Mouse (Mus musculus): ENCODE data around the gene Tns2. TPM values are rescaled to one million over a fixed set of nuclear protein-coding genes. Genes with fewer than 3 reads are reported as not detected.

The Tns2 gene
- polyA plus RNA-seq, 1 experiment from 2014 or later: 11.9 TPM

DNA sequence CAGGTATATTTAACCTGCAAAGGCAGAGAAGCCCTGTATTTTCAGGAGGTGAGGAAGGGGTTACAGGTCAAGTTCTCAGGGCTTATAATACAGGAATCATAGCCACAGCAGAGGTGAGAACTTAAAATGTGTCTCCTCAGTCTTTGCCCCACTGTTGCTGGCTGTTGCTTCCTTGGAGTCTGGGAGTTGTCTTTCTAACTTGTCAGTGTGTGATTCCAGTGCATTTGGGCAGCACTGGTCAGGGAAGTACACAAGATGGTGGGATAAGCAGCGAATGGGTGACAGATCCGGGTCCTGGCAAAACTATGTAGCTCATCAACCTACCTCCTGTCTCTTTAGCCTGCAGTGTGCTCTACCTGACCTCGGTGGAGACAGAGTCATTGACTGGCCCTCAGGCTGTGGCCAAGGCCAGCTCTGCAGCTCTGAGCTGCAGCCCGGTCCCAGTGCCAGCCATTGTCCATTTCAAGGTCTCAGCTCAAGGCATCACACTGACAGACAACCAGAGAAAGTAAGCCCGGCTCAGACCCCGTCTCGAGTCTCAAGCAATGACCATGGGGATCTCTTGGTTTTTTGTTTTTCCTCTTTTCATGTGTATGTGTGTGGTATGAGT, 14.5 kb downstream of the Tns2 start:
- H3K4me1 ChIP-seq (replicated peaks; ENCODE audit: control insufficient read depth, insufficient read depth): no peaks in the 10 kb centered on the region
- H3K27me3 ChIP-seq (ENCODE audit: control insufficient read depth, insufficient read depth, low read length): no peaks in the 10 kb centered on the region
- H3K36me3 ChIP-seq (ENCODE audit: control insufficient read depth, insufficient read depth, low read length): peaks cover 40% of the 10 kb centered on the region
- WGBS: 80% methylated on average over 7 of the region's 7 CpGs
- DNase-seq (ENCODE audit: low spot score) (no peak), ATAC-seq (ENCODE audit: low FRiP score, low TSS enrichment) (no peak)
- no peak overlapping the region for H3K4me2 ChIP-seq (replicated peaks; ENCODE audit: low read depth)
- H3K9me3 ChIP-seq (ENCODE audit: control insufficient read depth, low read length): no peaks in the 10 kb centered on the region
- no peak for TF ChIP-seq EP300 (optimal IDR thresholded peaks at IDR 0.05)
- no peak for TF ChIP-seq CTCF (IDR thresholded peaks at IDR 0.05; ENCODE audit: low read depth)
- no peak overlapping the region for H3K4me3 ChIP-seq (ENCODE audit: low read depth, low read length)
- no peak overlapping the region for H3K9ac ChIP-seq (ENCODE audit: low read length)
- H3K27ac ChIP-seq (replicated peaks): no peak overlapping the region

DNA sequence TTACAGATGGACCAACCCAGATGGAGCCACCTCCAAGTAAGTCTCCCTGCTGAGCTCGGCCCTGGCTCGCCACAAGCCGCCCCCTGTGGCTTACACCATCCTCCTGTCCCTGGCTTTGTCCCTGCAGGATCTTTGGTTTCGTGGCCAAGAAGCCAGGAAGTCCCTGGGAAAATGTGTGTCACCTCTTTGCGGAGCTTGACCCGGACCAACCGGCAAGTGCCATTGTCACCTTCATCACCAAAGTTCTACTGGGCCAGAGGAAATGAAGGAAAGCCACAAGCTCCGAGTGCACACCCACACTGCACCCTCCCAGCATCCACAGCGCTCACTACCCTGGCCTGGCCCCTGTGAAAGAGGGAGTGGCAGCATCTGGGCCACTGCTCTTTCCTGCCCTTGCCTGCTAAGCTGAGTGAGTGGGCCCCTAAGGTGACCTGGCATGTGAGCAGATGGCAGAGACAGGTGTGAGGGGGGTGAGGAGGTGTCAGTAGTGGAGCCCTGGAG, 15.6 kb downstream of the Tns2 start:
- H3K9me3 ChIP-seq (ENCODE audit: control insufficient read depth, low read length): no peaks in the 10 kb centered on the region
- no peaks in the 10 kb centered on the region for H3K27me3 ChIP-seq (ENCODE audit: control insufficient read depth, insufficient read depth, low read length)
- H3K4me2 ChIP-seq (replicated peaks; ENCODE audit: low read depth): no peak overlapping the region
- H3K4me1 ChIP-seq (replicated peaks; ENCODE audit: control insufficient read depth, insufficient read depth): no peaks in the 10 kb centered on the region
- 68% methylated on average over 9 of the region's 9 CpGs for WGBS
- ATAC-seq (ENCODE audit: low FRiP score, low TSS enrichment): no peak
- no peak overlapping the region for H3K9ac ChIP-seq (ENCODE audit: low read length)
- no peak for DNase-seq (ENCODE audit: low spot score)
- no peak for TF ChIP-seq EP300 (optimal IDR thresholded peaks at IDR 0.05)
- no peak for TF ChIP-seq CTCF (IDR thresholded peaks at IDR 0.05; ENCODE audit: low read depth)
- no peak overlapping the region for H3K4me3 ChIP-seq (ENCODE audit: low read depth, low read length)
- peaks cover 33% of the 10 kb centered on the region for H3K36me3 ChIP-seq (ENCODE audit: control insufficient read depth, insufficient read depth, low read length)
- no peak overlapping the region for H3K27ac ChIP-seq (replicated peaks)

DNA sequence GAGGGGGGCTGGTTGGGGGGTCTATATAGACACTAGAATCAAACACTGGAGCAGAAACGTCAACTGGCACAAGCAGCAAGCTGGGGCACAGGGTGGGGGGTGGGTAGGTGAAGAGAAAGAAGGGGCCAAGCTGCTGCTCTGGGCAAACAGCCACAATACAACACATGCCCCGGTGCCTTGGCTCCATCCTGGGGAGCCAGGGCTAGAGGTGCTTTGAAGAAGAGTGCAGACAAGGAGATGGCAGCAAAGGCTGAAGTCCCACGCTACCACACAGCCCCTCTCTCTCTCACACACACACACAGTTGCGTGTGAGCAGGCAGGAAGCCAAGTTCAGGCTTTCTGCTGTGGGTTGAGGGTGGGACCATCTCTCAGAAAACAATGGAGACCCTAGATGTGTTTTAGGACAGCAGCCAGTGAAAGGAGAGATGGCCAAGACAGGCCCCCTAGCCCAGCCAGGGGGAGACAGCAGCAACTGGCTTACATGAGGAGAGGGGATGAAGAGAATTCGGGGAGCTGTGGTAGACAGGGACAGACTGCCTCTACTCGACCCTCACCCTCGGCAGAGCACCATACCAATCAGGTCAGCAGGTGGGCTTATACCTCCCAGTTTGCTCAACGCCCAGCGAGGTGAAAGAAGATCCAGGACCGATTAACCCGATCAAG, 16.7 kb downstream of the Tns2 start:
- DNase-seq (ENCODE audit: low spot score) (no peak), ATAC-seq (ENCODE audit: low FRiP score, low TSS enrichment) (no peak)
- no peaks in the 10 kb centered on the region for H3K27me3 ChIP-seq (ENCODE audit: control insufficient read depth, insufficient read depth, low read length)
- H3K36me3 ChIP-seq (ENCODE audit: control insufficient read depth, insufficient read depth, low read length): peaks cover 25% of the 10 kb centered on the region
- no peak for TF ChIP-seq CTCF (IDR thresholded peaks at IDR 0.05; ENCODE audit: low read depth)
- TF ChIP-seq EP300 (optimal IDR thresholded peaks at IDR 0.05): no peak
- no peak overlapping the region for H3K9ac ChIP-seq (ENCODE audit: low read length)
- 60% methylated on average over 11 of the region's 11 CpGs for WGBS
- no peak overlapping the region; the same call in 1 of the 2 replicates for H3K27ac ChIP-seq (replicated peaks)
- H3K9me3 ChIP-seq (ENCODE audit: control insufficient read depth, low read length): no peaks in the 10 kb centered on the region
- H3K4me2 ChIP-seq (replicated peaks; ENCODE audit: low read depth): no peak overlapping the region
- no peaks in the 10 kb centered on the region for H3K4me1 ChIP-seq (replicated peaks; ENCODE audit: control insufficient read depth, insufficient read depth)
- H3K4me3 ChIP-seq (ENCODE audit: low read depth, low read length): no peak overlapping the region

DNA sequence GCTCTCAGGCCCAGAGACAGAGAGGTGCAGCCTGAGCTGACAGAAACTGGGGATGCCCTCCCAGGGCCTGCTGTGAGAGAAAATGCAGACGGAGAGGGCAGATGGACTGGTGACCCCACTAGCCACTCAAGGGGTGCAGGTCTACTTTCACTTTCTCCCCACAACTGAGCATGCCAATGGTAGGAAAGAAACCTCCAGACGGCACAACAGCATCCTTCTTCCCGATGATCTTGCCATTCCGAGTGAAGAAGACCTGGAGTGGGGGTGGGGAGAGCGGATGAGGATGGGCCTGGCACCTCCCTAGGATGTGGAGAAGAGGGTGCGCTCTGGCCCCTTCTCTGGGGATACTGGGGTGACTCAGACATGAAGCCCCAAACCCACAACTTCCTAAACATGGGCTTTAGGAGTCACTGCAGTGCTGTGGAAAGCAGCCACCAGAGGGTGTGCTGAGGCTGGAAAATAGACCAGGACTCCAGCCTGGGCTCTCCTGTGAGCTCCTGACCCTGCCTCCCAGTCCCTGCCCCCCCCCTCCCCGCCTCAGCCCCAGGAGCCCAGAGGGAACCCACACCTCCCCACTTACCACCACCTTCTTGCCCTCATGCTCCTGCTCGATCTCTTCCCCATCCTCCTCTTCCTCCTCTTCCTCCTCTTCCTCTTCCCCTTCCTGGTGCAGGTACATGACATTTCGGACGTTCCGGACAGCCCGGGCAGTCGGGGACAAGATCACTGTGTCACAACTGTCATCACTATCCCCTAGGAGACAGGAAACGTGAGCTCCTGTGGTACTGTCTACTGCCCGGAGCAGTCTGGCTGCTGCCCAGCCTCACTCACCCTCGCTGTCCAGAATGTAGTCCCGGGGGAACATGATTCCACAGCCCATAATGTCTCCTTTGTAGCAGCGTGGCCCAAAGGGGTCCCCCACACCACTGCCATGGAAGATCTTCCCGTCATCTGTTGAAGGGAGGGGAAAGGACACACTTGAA, 17.5 kb downstream of the Tns2 start:
- no peak overlapping the region for H3K9ac ChIP-seq (ENCODE audit: low read length)
- H3K4me1 ChIP-seq (replicated peaks; ENCODE audit: control insufficient read depth, insufficient read depth): no peaks in the 10 kb centered on the region
- H3K27ac ChIP-seq (replicated peaks): no peak overlapping the region; the same call in 1 of the 2 replicates
- ATAC-seq (ENCODE audit: low FRiP score, low TSS enrichment) (peak; percentile 30), DNase-seq (ENCODE audit: low spot score) (no peak)
- H3K27me3 ChIP-seq (ENCODE audit: control insufficient read depth, insufficient read depth, low read length): no peaks in the 10 kb centered on the region
- peak; percentile 73 for TF ChIP-seq CTCF (IDR thresholded peaks at IDR 0.05; ENCODE audit: low read depth)
- TF ChIP-seq EP300 (optimal IDR thresholded peaks at IDR 0.05): no peak
- 75% methylated on average over 19 of the region's 19 CpGs for WGBS
- H3K4me2 ChIP-seq (replicated peaks; ENCODE audit: low read depth): no peak overlapping the region
- H3K9me3 ChIP-seq (ENCODE audit: control insufficient read depth, low read length): no peaks in the 10 kb centered on the region
- H3K36me3 ChIP-seq (ENCODE audit: control insufficient read depth, insufficient read depth, low read length): peaks cover 21% of the 10 kb centered on the region
- H3K4me3 ChIP-seq (ENCODE audit: low read depth, low read length): no peak overlapping the region

DNA sequence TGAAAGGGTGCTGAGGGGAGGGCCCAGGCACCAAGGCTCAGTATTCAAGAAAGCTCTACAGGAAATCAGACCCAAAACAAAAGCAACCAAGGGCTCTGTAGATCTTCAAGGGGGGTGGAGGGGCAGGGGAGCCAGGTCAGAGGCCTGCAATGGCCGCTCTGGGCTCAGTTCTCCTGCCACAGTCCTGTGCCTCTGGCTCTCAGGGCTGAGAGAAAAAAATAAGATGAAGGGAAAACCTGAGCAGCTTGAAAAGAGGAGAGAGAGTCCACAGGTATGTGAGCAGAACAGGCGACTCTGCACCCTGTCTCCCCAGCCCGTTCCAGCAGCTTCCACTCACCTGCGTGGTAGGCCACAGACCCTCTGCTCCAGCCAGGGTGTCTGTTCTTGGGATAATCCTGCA, 18.4 kb downstream of the Tns2 start:
- Histone ChIP-seq H3K4me3 (ENCODE audit: low read depth, low read length) (no peak overlapping the region), H3K4me2 (replicated peaks; ENCODE audit: low read depth) (no peak overlapping the region), H3K27me3 (ENCODE audit: control insufficient read depth, insufficient read depth, low read length) (no peaks in the 10 kb centered on the region), H3K9ac (ENCODE audit: low read length) (no peak overlapping the region), H3K27ac (replicated peaks) (no peak overlapping the region), H3K9me3 (ENCODE audit: control insufficient read depth, low read length) (no peaks in the 10 kb centered on the region), H3K4me1 (replicated peaks; ENCODE audit: control insufficient read depth, insufficient read depth) (no peaks in the 10 kb centered on the region), H3K36me3 (ENCODE audit: control insufficient read depth, insufficient read depth, low read length) (peaks cover 19% of the 10 kb centered on the region)
- ATAC-seq (ENCODE audit: low FRiP score, low TSS enrichment) (no peak), DNase-seq (ENCODE audit: low spot score) (no peak)
- TF ChIP-seq EP300 (optimal IDR thresholded peaks at IDR 0.05) (no peak), CTCF (IDR thresholded peaks at IDR 0.05; ENCODE audit: low read depth) (no peak)
- WGBS: 88% methylated on average over 4 of the region's 4 CpGs
